Mouse (Mus musculus): Measurements from ENCODE around the gene Gm20388.
"Not testable (repeated sequence)": the region's sequence is repeated elsewhere in the genome, so short reads cannot be mapped to it uniquely, and the experiment has no call there.

Gene Gm20388

DNA sequence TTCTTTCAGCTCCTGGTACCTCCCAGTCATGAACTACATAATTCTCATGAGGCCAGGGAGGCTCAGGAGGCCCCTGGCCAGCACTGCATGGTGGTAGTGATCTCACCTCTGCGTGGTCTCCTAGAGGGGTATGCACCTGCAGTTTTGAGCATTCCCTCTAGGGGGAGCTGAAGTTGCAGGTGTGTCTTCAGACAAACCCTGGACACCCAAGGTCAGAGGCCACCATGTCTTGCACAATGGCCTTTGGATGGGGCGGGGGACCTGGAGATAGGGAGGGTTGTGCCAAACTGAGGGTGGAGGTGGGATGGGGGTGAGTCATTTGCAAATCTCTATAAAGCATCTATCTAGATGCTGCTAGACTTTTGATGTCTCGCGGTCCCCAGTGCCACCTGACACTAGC, 405.0 kb downstream of the Gm20388 start:
- no peak for DNase-seq (ENCODE audit: low spot score in 2 of 2)

DNA sequence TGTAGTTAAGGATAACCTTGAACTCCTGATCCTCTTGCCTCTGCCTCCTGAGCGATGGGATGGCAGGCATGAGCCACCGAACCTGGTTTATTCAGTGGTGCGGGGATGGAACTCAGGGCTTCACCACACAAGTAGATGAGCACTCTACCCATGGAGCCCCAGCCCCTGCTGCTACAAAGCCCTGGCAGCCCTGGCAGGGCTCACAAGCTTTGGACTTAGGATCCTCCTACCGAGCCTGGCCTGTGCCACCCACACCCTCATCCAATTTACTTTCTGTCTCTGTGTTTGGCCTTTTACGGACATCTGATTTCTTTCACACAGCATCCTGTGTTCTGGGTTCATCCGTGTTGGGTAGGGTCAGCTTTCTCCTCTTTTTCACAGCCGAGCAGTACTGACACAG, 406.1 kb downstream of the Gm20388 start:
- no peak for DNase-seq (ENCODE audit: low spot score in 2 of 2)

DNA sequence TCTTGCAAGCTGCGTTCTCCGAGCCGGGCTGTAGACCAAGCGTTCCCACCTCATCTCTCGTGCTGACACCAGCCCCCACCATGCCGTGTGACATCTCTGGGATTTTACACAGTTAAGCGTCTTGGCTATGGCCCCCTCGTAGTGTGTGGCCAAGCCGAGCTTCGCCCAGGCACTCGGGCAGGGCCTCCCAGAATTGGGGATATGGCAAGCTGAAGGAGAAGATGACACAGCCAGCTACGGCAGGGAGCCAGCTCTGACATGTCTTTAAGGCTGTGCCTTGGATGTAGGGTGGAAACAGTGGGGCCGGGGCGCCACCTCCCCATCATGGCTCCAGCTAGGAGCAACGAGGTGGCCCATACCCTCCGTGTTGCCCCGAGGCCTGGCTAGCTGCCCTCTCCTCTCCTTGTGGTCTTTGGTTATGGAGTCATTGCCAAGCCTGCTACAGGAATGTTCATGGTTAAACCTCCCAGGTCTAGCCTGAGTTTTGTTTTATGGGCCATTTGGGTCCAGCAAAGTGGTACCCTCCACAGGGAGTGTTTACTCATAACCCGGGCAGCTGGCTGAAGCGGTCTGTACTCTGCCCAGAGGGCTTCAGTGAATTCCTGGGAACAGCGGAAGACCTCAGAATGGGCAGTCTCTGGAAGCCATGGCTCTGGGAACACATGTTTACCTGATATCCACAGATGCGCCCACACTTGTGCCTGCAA, 406.6 kb downstream of the Gm20388 start:
- DNase-seq (ENCODE audit: low spot score in 2 of 2): peak in 1 of 2 experiments; percentile 45

DNA sequence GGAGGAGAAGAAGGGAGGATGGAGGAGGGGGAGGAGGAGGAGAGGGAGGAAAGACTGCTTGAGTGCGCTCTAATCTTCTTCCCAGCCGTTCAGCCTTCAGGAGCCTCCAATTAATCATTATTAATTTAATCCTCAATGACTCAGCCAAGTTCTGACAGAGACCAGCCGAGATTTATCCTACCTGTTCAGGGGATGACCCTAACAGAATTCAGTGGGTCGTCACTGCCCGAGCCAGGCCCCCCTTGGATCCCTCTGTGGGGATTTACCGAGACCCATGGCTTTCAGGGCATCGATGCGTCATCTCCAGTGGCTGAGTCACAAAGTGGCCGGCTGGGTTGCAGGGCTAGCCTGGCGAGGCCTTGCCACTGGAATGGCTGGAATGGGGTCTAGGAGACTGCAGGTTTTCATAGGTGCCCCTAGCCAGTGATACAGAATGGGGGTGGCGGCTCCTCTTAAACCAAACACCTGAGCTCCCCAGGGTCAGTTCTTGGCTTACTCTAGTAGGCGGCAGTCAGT, 407.9 kb downstream of the Gm20388 start:
- no peak for DNase-seq (ENCODE audit: low spot score in 2 of 2)

DNA sequence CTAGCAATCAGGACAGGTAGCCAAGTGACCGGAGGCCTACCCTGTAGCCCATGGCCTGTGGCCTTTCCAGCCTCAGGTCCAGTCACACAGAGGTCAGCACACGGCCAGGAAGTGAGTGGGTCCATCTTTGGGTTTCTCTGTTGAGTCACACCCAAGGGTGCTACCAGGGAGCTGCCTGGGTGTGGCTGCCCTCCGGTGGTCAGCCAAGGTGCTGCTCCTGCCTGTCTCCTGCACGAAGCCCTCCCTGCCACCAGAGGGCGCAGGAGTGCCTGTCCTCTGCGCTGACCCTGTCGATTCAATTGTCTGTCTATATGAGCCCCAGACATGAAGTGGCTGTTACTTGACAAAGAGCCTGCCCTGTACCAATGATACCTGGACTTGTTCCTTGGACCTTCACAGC, 408.8 kb downstream of the Gm20388 start:
- peak in 1 of 2 experiments; percentile 56 for DNase-seq (ENCODE audit: low spot score in 2 of 2)

DNA sequence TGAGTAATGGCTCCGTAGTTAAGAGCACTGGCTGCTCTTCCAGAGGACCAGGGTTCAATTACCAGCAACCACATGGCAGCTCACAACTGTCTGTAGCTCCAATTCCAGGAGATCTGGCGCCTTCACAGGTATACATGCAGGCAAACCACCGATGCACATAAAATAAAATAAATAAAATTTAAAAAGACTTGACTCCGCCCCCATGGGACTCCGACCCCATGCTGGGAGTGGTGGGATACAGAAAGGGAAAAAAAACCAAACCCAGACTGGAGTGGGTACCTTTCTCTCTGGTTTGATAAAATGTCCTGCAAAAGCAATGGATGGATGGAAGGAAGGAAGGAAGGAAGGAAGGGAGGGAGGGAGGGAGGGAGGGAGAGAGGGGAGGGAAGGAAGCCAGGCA, 409.5 kb downstream of the Gm20388 start:
- no peak for DNase-seq (ENCODE audit: low spot score in 2 of 2)

DNA sequence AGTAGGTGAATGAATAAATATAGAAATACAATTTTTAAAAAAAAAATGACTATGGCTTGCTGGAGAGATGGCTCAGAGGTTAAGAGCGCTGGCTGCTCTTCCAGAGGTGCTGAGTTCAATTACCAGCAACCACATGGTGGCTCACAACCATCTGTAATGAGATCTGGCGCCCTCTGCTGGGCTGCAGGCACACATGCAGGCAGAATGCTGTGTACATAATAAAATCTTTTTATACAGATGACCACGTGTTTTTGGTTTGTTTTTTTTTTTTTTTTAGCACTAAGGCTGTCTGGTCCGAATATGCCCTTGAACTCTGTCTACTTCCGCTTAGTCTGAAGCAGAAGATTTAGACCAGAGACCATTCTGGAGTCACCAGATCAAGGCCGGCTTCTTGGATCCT, 411.1 kb downstream of the Gm20388 start:
- DNase-seq (ENCODE audit: low spot score in 2 of 2): no peak

DNA sequence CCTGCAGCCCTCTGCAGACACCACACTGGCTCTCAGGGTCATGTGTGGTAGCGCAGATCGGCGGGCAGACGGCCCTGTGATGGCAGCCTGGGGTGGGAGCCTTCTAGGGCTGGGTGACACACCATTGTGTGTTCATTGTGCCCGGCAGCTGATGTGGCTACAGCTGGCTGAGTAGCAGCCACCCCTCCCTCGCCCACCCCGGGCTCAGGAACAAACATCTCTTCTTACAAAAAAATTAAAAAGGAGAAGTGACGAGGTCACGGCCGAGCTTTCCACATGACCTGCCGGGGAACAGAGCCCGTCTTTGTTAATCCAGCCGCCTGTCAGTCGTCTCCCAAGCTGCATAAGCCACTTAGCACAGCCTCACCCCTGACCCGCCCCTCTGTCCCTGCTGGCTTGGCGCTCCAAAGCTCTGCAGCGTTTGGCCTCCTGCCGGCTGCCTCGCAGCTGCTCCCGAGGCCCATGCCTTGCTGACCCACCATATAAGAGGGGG, 412.4 kb downstream of the Gm20388 start:
- DNase-seq (ENCODE audit: low spot score in 2 of 2): peak; percentile 46 to 59

DNA sequence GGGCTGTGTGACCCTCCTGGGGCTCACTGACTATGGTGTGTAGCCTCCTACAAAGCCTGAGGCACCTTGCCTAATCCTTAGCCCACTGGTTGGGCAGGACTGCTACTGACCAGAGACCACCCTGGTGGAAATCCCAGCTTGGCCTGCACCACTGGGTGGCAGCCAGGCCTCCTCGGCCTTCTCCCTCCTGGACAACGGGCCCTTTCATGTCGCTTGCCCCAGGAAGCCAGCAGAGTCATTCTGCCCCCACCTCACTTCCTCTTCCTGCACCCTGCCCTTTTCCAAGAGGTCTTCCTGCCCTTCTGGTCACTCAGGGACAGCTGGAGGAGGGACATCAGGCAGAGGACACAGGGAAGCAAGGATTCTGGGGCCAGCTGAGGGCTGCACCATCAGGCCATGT, 413.9 kb downstream of the Gm20388 start:
- DNase-seq (ENCODE audit: low spot score in 2 of 2): no peak

DNA sequence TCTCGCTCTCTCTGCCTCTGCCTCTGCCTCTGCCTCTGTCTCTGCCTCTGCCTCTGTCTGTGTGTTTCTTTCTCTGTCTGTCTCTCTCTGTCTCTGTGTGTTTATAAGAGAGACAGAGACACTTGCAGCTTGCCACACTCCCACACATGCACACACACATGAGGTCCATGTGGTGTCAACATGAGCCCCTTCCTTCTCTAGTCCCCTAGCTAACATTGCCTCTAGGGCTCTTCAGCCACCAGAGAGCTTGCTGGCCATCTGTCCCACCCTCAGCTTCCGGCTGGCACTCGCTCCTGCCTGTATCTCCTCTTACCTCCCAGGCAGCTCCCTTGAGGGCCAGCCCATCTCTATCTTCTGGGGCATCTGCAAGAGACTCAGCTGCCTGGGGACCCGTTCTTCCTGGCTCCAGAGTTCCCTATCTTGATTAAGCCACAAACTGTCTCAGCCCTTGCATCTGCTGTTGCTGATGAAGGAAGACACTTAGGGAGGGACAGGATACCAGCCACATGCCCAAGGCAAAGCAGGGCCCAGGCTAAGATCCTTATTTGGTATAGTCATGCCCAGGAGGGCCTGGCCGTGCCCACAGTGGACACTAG, 414.6 kb downstream of the Gm20388 start:
- no peak for DNase-seq (ENCODE audit: low spot score in 2 of 2)

DNA sequence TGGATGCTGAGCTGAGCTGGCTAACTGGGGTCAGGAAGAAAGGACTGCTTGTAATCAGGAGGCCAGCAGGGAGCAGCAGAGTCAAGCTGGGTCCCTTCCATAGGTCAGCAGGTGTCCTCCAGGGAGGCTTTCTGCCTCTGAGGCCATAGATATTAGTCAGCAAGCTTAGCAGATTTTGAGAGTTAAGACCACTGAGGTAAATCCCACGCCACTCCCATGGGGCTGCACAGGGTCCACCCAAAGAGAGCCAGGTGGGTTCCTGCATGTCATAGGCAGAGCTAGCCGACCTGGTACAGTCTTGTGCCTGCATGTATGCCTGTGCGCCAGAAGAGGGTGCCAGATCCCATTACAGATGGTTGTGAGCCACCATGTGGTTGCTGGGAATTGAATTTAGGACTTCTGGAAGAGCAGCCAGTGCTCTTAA, 416.5 kb downstream of the Gm20388 start:
- DNase-seq (ENCODE audit: low spot score in 2 of 2): no peak

DNA sequence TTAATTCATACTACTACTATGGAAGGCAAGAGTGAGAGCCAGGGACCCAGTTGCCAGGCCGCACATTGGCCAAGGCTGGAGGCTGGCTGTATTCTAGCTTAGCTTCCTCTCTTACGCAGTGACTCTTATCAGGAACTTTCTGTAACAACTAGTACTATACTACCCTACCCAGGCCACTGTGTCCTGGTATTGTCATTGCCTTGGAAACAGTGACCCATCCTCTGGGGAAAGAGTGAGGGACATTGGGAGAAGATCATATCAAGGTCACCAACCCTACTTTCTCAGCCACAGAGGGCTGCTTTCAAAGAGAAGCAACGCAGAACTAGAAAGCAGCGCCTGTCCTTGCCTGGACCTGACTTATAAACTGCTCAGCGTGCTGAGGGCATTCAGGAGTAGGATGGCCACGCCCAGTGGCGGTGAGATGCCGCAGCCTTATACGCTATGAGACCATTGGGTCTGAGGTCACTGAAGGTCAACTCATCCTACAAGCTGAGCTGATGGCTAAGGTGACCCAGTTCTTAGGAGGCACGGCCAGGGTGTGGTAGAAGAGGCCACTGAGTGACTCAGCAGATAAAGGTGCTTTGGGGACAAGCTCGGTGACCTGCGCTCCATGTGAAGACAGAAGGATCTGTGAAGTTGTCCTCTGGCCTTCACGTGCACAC, 417.9 kb downstream of the Gm20388 start:
- no peak for DNase-seq (ENCODE audit: low spot score in 2 of 2)

DNA sequence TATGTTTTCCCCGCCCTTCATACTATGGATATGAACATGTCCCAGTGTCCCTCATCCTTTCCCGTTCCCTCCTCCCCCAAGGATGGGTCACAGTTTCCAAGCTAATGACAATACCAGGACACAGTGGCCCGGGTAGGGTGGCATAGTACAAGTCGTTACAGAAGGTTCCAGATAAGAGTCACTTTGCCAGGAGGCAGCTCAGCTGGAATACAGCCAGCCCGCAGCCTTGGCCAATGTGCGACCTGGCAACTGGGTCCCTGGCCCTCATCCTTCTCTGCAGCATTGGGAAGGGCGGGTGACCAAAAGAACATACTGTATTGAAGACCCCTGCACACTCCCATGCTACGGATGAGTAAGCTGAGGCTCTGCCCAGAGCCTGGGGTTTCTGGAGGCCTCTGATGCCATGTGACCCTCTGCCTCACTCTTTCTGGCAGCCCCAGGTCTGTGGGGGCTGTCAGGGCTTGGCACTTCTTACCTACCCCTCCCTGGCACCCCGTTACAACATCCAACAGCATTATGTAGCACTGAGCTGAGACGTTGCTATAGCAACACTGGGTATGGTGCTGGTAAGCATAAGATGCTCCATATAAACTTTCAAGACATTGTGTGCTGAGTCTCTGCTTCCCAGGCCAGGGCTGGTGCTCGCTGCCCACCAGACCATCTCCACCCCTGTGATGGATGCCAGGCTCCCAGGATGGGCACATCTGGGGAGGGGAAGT, 418.5 kb downstream of the Gm20388 start:
- no peak for DNase-seq (ENCODE audit: low spot score in 2 of 2)

DNA sequence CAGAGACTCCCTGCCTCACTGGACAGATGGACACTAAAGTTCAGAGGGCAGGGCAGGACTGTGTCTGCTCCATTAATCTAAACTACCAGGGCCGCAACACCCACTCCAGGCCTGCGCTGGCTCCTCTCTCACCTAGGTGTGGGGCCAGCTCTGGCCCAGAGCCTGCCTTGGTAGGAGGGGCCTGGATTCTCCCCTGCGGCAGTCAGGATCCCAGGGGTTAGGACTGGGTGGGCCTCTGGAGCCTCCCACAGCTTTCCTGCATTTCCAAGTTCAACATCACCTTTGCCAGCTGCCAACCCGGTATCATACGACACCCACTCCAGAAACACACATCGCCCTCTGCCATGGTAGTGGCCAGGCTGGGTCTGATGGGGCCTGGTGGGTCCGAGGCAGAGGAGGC, 420.4 kb downstream of the Gm20388 start:
- DNase-seq (ENCODE audit: low spot score in 2 of 2): no peak

DNA sequence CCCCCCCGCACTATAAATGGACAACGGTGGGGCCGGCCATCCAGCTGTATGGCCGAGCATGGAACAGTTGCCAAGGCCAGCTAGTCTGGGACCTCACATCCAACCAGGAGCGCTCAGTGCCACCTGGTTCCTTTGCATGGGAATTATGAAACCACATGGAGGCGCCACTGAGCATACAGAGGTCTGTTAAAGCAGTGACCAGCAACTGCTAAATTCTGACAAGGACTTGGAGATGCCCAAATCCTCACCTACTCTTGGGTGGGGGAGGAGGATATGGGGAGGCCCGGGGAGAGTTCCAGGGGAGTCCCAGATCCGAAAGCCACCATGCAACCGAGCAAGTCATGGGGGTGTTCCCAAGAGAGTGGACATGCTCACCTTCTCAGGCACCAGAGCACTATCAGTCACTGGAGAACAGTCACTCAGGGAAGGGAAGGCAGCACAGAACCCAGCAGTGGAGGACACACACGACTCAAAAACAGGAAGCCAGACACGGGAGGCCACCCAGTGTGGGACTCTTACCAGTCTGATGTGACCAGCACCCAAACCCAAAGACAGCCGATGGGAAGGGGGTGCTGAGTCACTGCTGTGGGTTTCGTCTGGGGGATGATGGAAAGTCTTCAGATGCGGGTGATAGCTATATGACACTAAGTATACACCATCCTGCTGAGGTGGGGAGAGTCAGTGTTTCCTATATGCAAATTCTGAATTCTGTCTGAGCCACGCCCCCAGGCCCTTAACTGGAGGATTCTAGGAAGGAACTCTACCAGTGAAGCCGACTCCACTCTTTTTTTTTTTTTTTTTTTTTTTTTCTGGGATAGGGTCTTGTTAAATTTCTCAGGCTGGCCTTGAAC, 422.0 kb downstream of the Gm20388 start:
- DNase-seq (ENCODE audit: low spot score in 2 of 2): no peak

DNA sequence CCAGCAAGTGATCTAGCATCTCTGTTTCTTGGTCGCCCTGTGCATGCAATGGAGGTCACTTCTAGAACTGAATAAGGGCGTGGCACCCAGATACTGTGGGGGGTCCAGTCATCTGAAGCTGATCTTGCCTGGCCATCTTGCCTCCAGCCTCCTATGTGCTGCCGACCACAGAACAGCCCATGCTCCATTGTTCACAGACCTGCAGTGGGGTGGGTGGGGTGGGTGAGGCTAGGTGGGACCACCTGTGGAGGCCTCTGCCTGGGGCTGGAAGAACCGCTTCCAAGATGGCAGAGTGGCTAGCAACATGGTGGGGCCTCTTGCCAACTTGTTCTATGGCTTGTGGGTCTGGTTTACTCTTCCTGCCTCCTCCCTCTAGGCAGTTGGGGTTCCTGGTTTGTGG, 423.0 kb downstream of the Gm20388 start:
- DNase-seq (ENCODE audit: low spot score in 2 of 2): no peak

DNA sequence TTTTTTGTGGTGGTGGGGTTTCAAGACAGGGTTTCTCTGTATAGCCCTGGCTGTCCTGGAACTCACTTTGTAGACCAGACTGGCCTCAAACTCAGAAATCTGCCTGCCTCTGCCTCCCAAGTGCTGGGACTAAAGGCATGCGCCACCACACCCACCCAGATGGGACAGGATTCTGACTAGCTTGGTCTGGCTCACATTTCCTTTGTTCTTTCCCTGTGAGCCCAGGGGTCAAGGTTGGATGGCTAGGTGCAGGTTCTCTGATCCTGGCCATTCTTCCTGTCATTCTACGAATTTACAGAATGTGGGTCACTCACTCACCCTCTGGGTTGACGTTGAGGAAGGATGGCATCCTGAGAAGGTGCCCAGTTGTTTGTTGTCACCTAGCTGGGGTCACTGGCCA, 423.6 kb downstream of the Gm20388 start:
- DNase-seq (ENCODE audit: low spot score in 2 of 2): not testable (repeated sequence)

DNA sequence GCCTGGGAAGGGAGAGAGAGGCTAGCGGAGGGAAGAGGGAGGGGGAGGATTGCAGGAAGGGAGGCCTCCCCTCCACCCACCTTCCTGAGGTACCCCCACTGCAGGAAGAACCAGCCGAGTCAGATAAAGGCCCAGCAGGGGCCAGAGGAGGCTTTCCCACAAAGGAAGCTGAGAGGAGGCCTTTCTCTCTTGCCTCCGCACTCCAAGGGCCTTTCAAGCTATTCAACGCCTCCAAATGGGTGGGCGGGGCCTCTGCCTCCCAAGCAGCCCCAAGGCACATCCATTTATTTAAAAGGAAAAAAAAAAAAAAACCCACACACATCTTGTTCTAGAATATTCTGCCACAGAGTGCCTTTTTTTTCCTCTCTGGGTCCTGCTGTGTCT, 424.2 kb downstream of the Gm20388 start:
- DNase-seq (ENCODE audit: low spot score in 2 of 2): no peak

DNA sequence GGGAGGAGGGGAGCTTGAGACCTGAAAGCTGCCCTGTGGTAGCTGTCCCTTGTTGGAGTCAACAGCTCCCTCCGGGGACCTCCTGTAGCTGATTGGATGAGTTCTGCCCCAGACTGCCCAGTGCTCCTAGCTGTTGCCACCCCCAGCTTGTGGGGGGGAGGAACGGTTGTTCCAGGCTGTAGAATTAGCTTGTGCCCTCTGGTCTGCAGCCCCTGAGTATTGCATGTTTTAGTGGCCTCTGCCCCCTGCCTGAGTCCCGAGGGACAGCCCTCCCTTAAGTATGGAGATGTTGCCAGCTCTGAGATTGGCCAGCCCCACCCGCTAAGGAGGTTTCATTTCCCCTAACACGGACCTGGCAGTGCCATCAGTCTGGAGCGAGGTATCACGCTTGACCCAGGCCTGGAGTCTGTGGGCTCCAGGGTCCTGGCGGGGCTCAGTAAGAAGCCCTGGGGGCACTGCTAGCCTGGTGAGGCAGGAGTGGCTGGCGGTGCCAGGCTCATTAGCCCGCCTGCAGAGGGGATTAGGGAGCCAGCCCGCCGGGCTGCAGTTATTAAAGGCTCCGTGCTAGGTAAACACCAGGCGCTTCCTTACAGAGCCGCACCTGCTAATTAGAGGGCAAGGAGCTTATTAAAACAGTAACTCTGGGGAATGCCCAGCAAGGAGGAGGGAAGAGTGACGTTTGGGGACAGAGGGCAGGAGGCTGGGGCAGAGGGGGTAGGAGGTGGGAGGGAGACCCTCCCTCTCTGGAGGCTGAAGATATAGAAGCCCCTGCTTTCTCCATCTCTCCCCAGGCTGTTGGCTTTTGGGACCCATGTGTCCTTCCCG, 424.8 kb downstream of the Gm20388 start:
- DNase-seq (ENCODE audit: low spot score in 2 of 2): no peak

DNA sequence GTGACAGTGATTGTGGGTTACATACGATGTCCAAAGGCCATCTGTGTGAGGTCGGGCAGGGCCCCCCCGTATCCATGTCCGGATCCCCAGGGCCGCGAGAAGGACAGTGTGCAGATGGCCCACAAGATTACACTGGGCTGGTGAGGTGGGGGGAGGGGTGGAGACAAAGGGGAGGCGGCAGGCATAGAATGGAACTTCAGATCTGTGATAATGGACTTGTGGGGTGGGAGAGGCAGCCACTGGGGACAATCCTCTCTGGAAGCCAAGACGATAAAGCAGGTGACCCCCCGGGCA, 425.4 kb downstream of the Gm20388 start:
- no peak for DNase-seq (ENCODE audit: low spot score in 2 of 2)

All from right cerebral cortex, postnatal 36 days (tissue).